ENCODE assay signal across 9 mouse cellular contexts in the genomic region with DNA sequence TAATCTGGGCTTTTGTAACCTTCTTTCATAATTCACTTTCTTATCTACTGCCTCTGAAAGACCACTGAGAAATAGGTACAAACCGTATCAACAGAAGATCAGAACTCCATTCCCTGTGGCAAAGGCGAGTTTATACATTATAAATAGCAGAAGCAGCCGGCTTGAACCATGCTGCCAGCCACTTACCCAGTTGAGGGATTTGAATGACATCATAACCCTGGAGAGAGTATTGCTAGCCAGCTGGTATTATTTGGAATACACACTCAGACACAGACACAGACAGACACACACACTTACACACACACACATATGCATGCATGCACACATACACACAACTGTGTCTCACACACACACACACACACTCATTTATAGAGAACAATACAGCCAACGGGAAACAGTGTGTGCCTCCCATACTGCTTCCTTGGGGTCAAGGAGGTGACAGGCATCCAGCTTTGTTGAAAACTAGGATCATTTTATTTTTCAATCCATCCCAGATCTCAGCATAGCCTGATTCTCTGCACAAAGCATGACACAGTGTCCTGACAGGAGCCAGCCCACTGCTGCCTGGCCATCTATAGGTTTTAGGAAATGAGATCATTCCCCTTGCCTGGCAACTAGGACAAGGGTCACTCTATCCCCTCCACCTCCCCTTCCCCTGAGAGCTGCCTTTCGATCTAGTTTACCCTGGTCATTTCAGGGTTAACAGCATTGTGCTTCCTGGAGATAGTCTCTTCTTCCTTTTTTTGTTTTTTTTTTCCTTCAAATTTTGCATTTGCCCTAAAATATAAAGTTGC. TPM values are rescaled to one million over a fixed set of nuclear protein-coding genes. Genes with fewer than 3 reads are reported as not detected.
A peak's percentile ranks its signal among the peaks of the same experiment; 100 is the strongest.
DNase-seq lines count a peak whose midpoint lies in the region; ATAC-seq and TF ChIP-seq lines count a peak whose summit lies in the region.
"Had no signal": no experiment of that assay in that cellular context is flagged by ENCODE, and none has a peak within 500 bp of the region (broad histone marks: within the 10 kb centered on the region; RNA-seq: fewer than 3 reads in every experiment).

Gene Igf1, plus strand, starts transcription at position 253 of the 794 bp plus-strand sequence.

- ATAC-seq in heart, embryonic 12.5 days (ENCODE audit: insufficient number of reproducible peaks, low FRiP score) = peak; percentile 81
- 0 out of 2 replicates have a peak, but pooled peaks have one; percentile 39 for ATAC-seq in liver, embryonic 11.5 days (replicated peaks; ENCODE audit: low FRiP score)
- no peak; the same call in 1 of the 2 replicates for ATAC-seq in granulocyte monocyte progenitor cell, adult 5-6 weeks (replicated peaks; ENCODE audit: poor library complexity, severe bottlenecking)

- H3K9me3 ChIP-seq in heart, embryonic 12.5 days (replicated peaks) = no peaks in the 10 kb centered on the region; the same call in 1 of the 2 replicates
- no peaks in the 10 kb centered on the region for H3K9me3 ChIP-seq in liver, embryonic 11.5 days (ENCODE audit: control insufficient read depth, low read length)

- H3K4me2 ChIP-seq in heart, embryonic 12.5 days = peak within 1 kb of the TSS; percentile 80
- H3K4me2 ChIP-seq in liver, embryonic 11.5 days = peak within 1 kb of the TSS; percentile 66

- H3K27me3 ChIP-seq in heart, embryonic 12.5 days (replicated peaks) = no peaks in the 10 kb centered on the region
- H3K27me3 ChIP-seq in liver, embryonic 11.5 days (replicated peaks; ENCODE audit: control insufficient read depth, insufficient read depth, low read length) = peaks cover 14% of the 10 kb centered on the region

- peaks cover 47% of the 10 kb centered on the region for H3K4me1 ChIP-seq in heart, embryonic 12.5 days (replicated peaks)
- H3K4me1 ChIP-seq in liver, embryonic 11.5 days (replicated peaks; ENCODE audit: control insufficient read depth, insufficient read depth, low read length) = peaks cover 9% of the 10 kb centered on the region

- H3K27ac ChIP-seq in layer of hippocampus, adult 2 months = no peak within 1 kb of the TSS
- peak within 1 kb of the TSS; percentile 85 for H3K27ac ChIP-seq in heart, embryonic 12.5 days (ENCODE audit: poor library complexity, severe bottlenecking)
- H3K27ac ChIP-seq in liver, embryonic 11.5 days (ENCODE audit: low read depth, low read length) = peak within 1 kb of the TSS; percentile 50; the same call in 1 of the 2 replicates

- TF ChIP-seq CTCF in layer of hippocampus, adult 2 months (conservative IDR thresholded peaks at IDR 0.05) = no peak

- H3K9ac ChIP-seq in heart, embryonic 12.5 days = no peak within 1 kb of the TSS
- no peak within 1 kb of the TSS for H3K9ac ChIP-seq in liver, embryonic 11.5 days (ENCODE audit: low read depth, low read length)

- H3K4me3 ChIP-seq in layer of hippocampus, adult 2 months = no peak within 1 kb of the TSS; the same call in 1 of the 2 replicates
- H3K4me3 ChIP-seq in heart, embryonic 12.5 days = peak within 1 kb of the TSS; percentile 69
- H3K4me3 ChIP-seq in liver, embryonic 11.5 days (ENCODE audit: low read depth, low read length) = peak within 1 kb of the TSS; percentile 45; the same call in 1 of the 2 replicates

- no peak for DNase-seq in layer of hippocampus, postnatal 10 days (ENCODE audit: low spot score in 2 of 2)
- DNase-seq in layer of hippocampus, adult 2 months (ENCODE audit: low spot score in 2 of 2) = no peak
- DNase-seq in embryo, embryonic 10 days (ENCODE audit: low spot score) = peak; percentile 53
- no peak for DNase-seq in liver, embryonic 11.5 days (ENCODE audit: low spot score)
- no peak for DNase-seq in cerebellum, postnatal 10 days
- DNase-seq in cerebellum, adult 11-12 months = no peak

- WGBS in heart, embryonic 12.5 days = 21% methylated on average over 5 of the region's 5 CpGs
- WGBS in liver, embryonic 11.5 days = 17% methylated on average over 5 of the region's 5 CpGs

- peaks cover 2% of the 10 kb centered on the region; the same call in 1 of the 2 replicates for H3K36me3 ChIP-seq in heart, embryonic 12.5 days
- no peaks in the 10 kb centered on the region for H3K36me3 ChIP-seq in liver, embryonic 11.5 days (ENCODE audit: control insufficient read depth, insufficient read depth, low read length)
- H3K36me3 ChIP-seq: G1E had no signal

RNA-seq across cellular contexts. Expression of gene Igf1, which starts in this region (rescaled TPM):
- 10 to 100 TPM; 18.5 to 19.9 TPM for total RNA-seq in layer of hippocampus, postnatal 10 days (2021)
- 1 to 10 TPM; 7.8 to 9.2 TPM for total RNA-seq in layer of hippocampus, adult 2 months (2021)
- 49.9 and 50.6 TPM in 2 replicates for polyA plus RNA-seq in heart, embryonic 12.5 days (2016; fragmentation: Nextera tagmentation; extraction: Ambion mirVana)
- 21.8 and 22.6 TPM in 2 replicates for polyA plus RNA-seq in liver, embryonic 11.5 days (2014; fragmentation: Nextera tagmentation; extraction: Ambion mirVana)
- not detected in 2 replicates for total RNA-seq in granulocyte monocyte progenitor cell, adult 5-6 weeks (2014; fragmentation: Nextera tagmentation)
- total RNA-seq in granulocyte monocyte progenitor cell, adult 5-6 weeks (2017) = 0.04 TPM in 1 of 2 replicates, not detected in the other

Comparison
In these comparisons a context has a peak if more than half of its experiments do, and no peak if none do; other contexts are left out.
1. RNA of gene Igf1 (total RNA-seq): 18.5 to 19.9 TPM in layer of hippocampus, postnatal 10 days and 7.8 to 9.2 TPM in layer of hippocampus, adult 2 months; 0.04 TPM in granulocyte monocyte progenitor cell, adult 5-6 weeks; every median in the first group is over 4 times any median in the second.